In genomic region chr16:52428505-52428904, GRCm38 (mm10) we compare ENCODE assay signal across 9 mouse cellular contexts. TPM values are rescaled to one million over a fixed set of nuclear protein-coding genes. Genes with fewer than 3 reads are reported as not detected.
DNase-seq lines count a peak whose midpoint lies in the region; ATAC-seq lines count a peak whose summit lies in the region.
"Had no signal": no experiment of that assay in that cellular context is flagged by ENCODE, and none has a peak within 500 bp of the region (broad histone marks: within the 10 kb centered on the region; RNA-seq: fewer than 3 reads in every experiment).

No protein-coding gene starts in this region.

- H3K4me1 ChIP-seq in heart, embryonic 15.5 days (replicated peaks) = peaks cover 3% of the 10 kb centered on the region; the same call in 1 of the 2 replicates

- no peaks in the 10 kb centered on the region for H3K27me3 ChIP-seq in heart, embryonic 15.5 days

- peak; percentile 86 for ATAC-seq in heart, embryonic 15.5 days (replicated peaks; ENCODE audit: insufficient number of reproducible peaks, insufficient read depth, low FRiP score, low read depth)
- ATAC-seq: Patski had no signal

- 19% methylated on average over 4 of the region's 4 CpGs for WGBS in heart, embryonic 15.5 days

- H3K4me2 ChIP-seq in heart, embryonic 15.5 days = peak overlapping the region; percentile 41

- no peaks in the 10 kb centered on the region for H3K36me3 ChIP-seq in heart, embryonic 15.5 days

- no peak overlapping the region for H3K4me3 ChIP-seq in heart, embryonic 15.5 days

- DNase-seq in adrenal gland, postnatal 10 days = peak; percentile 4
- DNase-seq in adrenal gland, adult 8-10 months = no peak
- peak; percentile 6 for DNase-seq in lung, postnatal 10 days
- no peak for DNase-seq in lung, postnatal 25 days (ENCODE audit: low spot score)
- peak; percentile 25 to 42 for DNase-seq in left cerebral cortex, postnatal 36 days (ENCODE audit: low spot score in 2 of 2)
- DNase-seq in yolk sac, embryonic 10.5 days (ENCODE audit: low spot score) = no peak
- no peak for DNase-seq in kidney, adult 18-20 months

- intact Hi-C loops in left cerebral cortex, postnatal 36 days (cut with DNase I) = no loop called here

- H3K9ac ChIP-seq in heart, embryonic 15.5 days = no peak overlapping the region

- no peaks in the 10 kb centered on the region for H3K9me3 ChIP-seq in heart, embryonic 15.5 days (replicated peaks)

- H3K27ac ChIP-seq in heart, embryonic 15.5 days = peak overlapping the region; percentile 68

RNA-seq across cellular contexts. Expression of gene Alcam, which starts 25.4 kb away (rescaled TPM):
- total RNA-seq in adrenal gland, postnatal 10 days (2021) = 10 to 100 TPM; 48.8 to 51.4 TPM
- total RNA-seq in adrenal gland, adult 8-10 months (2022) = 10 to 100 TPM; 50.5 to 84.0 (median 58.9) TPM
- polyA plus RNA-seq in heart, embryonic 15.5 days (2015; fragmentation: Nextera tagmentation; extraction: Ambion mirVana) = 10.0 and 10.9 TPM in 2 replicates
- 100 to 1,000 TPM; 144 to 190 TPM for total RNA-seq in left cerebral cortex, postnatal 36 days (2021)

Comparison
In these comparisons a context has a peak if more than half of its experiments do, and no peak if none do; other contexts are left out.
1. DNase-seq: peak in adrenal gland, postnatal 10 days (single experiment), lung, postnatal 10 days (single experiment) and left cerebral cortex, postnatal 36 days (2 of 2); none in adrenal gland, adult 8-10 months (single experiment), lung, postnatal 25 days (single experiment), yolk sac, embryonic 10.5 days (single experiment) and kidney, adult 18-20 months (single experiment).